Mouse (Mus musculus): Measurements from ENCODE around the gene Gm9758.
"Not testable (repeated sequence)": the region's sequence is repeated elsewhere in the genome, so short reads cannot be mapped to it uniquely, and the experiment has no call there.

Gene Gm9758

GRCm38 (mm10) chr5:14914799-14915198, at the start of gene Gm9758:
TSS of gene Gm9758 (minus strand) at chr5:14914899.
- in situ Hi-C loops (cut with MboI; ENCODE audit: low pct_unique_long_range_greater_than_20kb in 1 of 2, low sequenced_read_pairs in 2 of 2, unreplicated experiment in 1 of 2), result not testable (repeated sequence)

- in situ Hi-C loops (cut with MboI; ENCODE audit: low pct_unique_long_range_greater_than_20kb in 1 of 2, low sequenced_read_pairs in 2 of 2, unreplicated experiment in 1 of 2), result not testable (repeated sequence)
Observed at GRCm38 (mm10) chr5:14963821-14964220, 49.1 kb upstream of the Gm9758 start.

GRCm38 (mm10) chr5:14961502-14961901, 46.8 kb upstream of the Gm9758 start:
- in situ Hi-C loops (cut with MboI; ENCODE audit: low pct_unique_long_range_greater_than_20kb in 1 of 2, low sequenced_read_pairs in 2 of 2, unreplicated experiment in 1 of 2), result not testable (repeated sequence)

GRCm38 (mm10) chr5:14955928-14956706, 41.4 kb upstream of the Gm9758 start:
- in situ Hi-C loops (cut with MboI; ENCODE audit: low pct_unique_long_range_greater_than_20kb in 1 of 2, low sequenced_read_pairs in 2 of 2, unreplicated experiment in 1 of 2), result not testable (repeated sequence)

- in situ Hi-C loops (cut with MboI; ENCODE audit: low pct_unique_long_range_greater_than_20kb in 1 of 2, low sequenced_read_pairs in 2 of 2, unreplicated experiment in 1 of 2), result not testable (repeated sequence)
Observed at GRCm38 (mm10) chr5:14953587-14953986, 38.9 kb upstream of the Gm9758 start.

- in situ Hi-C loops (cut with MboI; ENCODE audit: low pct_unique_long_range_greater_than_20kb in 1 of 2, low sequenced_read_pairs in 2 of 2, unreplicated experiment in 1 of 2), result not testable (repeated sequence)
Observed at GRCm38 (mm10) chr5:14952749-14953148, 38.0 kb upstream of the Gm9758 start.

GRCm38 (mm10) chr5:14951822-14952221, 37.1 kb upstream of the Gm9758 start:
- in situ Hi-C loops (cut with MboI; ENCODE audit: low pct_unique_long_range_greater_than_20kb in 1 of 2, low sequenced_read_pairs in 2 of 2, unreplicated experiment in 1 of 2), result not testable (repeated sequence)

- in situ Hi-C loops (cut with MboI; ENCODE audit: low pct_unique_long_range_greater_than_20kb in 1 of 2, low sequenced_read_pairs in 2 of 2, unreplicated experiment in 1 of 2), result not testable (repeated sequence)
Observed at GRCm38 (mm10) chr5:14947482-14948198, 32.9 kb upstream of the Gm9758 start.

- in situ Hi-C loops (cut with MboI; ENCODE audit: low pct_unique_long_range_greater_than_20kb in 1 of 2, low sequenced_read_pairs in 2 of 2, unreplicated experiment in 1 of 2), result not testable (repeated sequence)
Observed at GRCm38 (mm10) chr5:14945524-14945923, 30.8 kb upstream of the Gm9758 start.

- in situ Hi-C loops (cut with MboI; ENCODE audit: low pct_unique_long_range_greater_than_20kb in 1 of 2, low sequenced_read_pairs in 2 of 2, unreplicated experiment in 1 of 2), result not testable (repeated sequence)
Observed at GRCm38 (mm10) chr5:14941043-14941442, 26.3 kb upstream of the Gm9758 start.

- in situ Hi-C loops (cut with MboI; ENCODE audit: low pct_unique_long_range_greater_than_20kb in 1 of 2, low sequenced_read_pairs in 2 of 2, unreplicated experiment in 1 of 2), result not testable (repeated sequence)
Observed at GRCm38 (mm10) chr5:14938329-14938728, 23.6 kb upstream of the Gm9758 start, which contains the start of gene Speer4e. TSS of gene Speer4e (minus strand) at chr5:14938429.

GRCm38 (mm10) chr5:14933721-14934120, 19.0 kb upstream of the Gm9758 start:
- in situ Hi-C loops (cut with MboI; ENCODE audit: low pct_unique_long_range_greater_than_20kb in 1 of 2, low sequenced_read_pairs in 2 of 2, unreplicated experiment in 1 of 2), result not testable (repeated sequence)

GRCm38 (mm10) chr5:14927047-14927446, 12.3 kb upstream of the Gm9758 start:
- in situ Hi-C loops (cut with MboI; ENCODE audit: low pct_unique_long_range_greater_than_20kb in 1 of 2, low sequenced_read_pairs in 2 of 2, unreplicated experiment in 1 of 2), result not testable (repeated sequence)

- in situ Hi-C loops (cut with MboI; ENCODE audit: low pct_unique_long_range_greater_than_20kb in 1 of 2, low sequenced_read_pairs in 2 of 2, unreplicated experiment in 1 of 2), result not testable (repeated sequence)
Observed at GRCm38 (mm10) chr5:14914361-14914760, 338 bp downstream of the Gm9758 start.

- in situ Hi-C loops (cut with MboI; ENCODE audit: low pct_unique_long_range_greater_than_20kb in 1 of 2, low sequenced_read_pairs in 2 of 2, unreplicated experiment in 1 of 2), result not testable (repeated sequence)
Observed at GRCm38 (mm10) chr5:14903539-14903938, 11.2 kb downstream of the Gm9758 start.

- in situ Hi-C loops (cut with MboI; ENCODE audit: low pct_unique_long_range_greater_than_20kb in 1 of 2, low sequenced_read_pairs in 2 of 2, unreplicated experiment in 1 of 2), result no loop called here
Observed at GRCm38 (mm10) chr5:14892242-14892641, 22.5 kb downstream of the Gm9758 start.

- in situ Hi-C loops (cut with MboI; ENCODE audit: low pct_unique_long_range_greater_than_20kb in 1 of 2, low sequenced_read_pairs in 2 of 2, unreplicated experiment in 1 of 2), result not testable (repeated sequence)
Observed at GRCm38 (mm10) chr5:14885291-14885690, 29.4 kb downstream of the Gm9758 start.
